Mouse (Mus musculus): ENCODE results near the gene Pgm5. TPM values are rescaled to one million over a fixed set of nuclear protein-coding genes. Genes with fewer than 3 reads are reported as not detected.
A peak's percentile ranks its signal among the peaks of the same experiment; 100 is the strongest.

The Pgm5 gene
- polyA plus RNA-seq, 1 experiment from 2014 or later = 0.66 TPM

- Histone ChIP-seq H3K9ac (no peak overlapping the region), H3K36me3 (no peaks in the 10 kb centered on the region), H3K4me2 (no peak overlapping the region), H3K27me3 (no peaks in the 10 kb centered on the region), H3K4me1 (replicated peaks) (peaks cover 44% of the 10 kb centered on the region), H3K9me3 (no peaks in the 10 kb centered on the region), H3K4me3 (no peak overlapping the region), H3K27ac (replicated peaks) (no peak overlapping the region)
- 78% methylated on average over 2 of the region's 2 CpGs for WGBS
- no peak for ATAC-seq (ENCODE audit: low read depth)
These were observed 12.8 kb downstream of the Pgm5 start for GRCm38 (mm10) chr19:24848844-24849243.

GRCm38 (mm10) chr19:24848345-24848744 lies 13.3 kb downstream of the Pgm5 start:
- Histone ChIP-seq H3K27me3 (no peaks in the 10 kb centered on the region), H3K27ac (replicated peaks) (no peak overlapping the region), H3K9ac (no peak overlapping the region), H3K9me3 (no peaks in the 10 kb centered on the region), H3K4me3 (no peak overlapping the region), H3K36me3 (no peaks in the 10 kb centered on the region), H3K4me2 (no peak overlapping the region), H3K4me1 (replicated peaks) (peaks cover 44% of the 10 kb centered on the region)
- WGBS = 11% methylated on average over 7 of the region's 7 CpGs
- no peak for ATAC-seq (ENCODE audit: low read depth)

- H3K4me2 ChIP-seq = peak overlapping the region; percentile 26
- H3K9ac ChIP-seq = no peak overlapping the region; the same call in 1 of the 2 replicates
- ATAC-seq (ENCODE audit: low read depth) = peak; percentile 90
- peaks cover 32% of the 10 kb centered on the region for H3K4me1 ChIP-seq (replicated peaks)
- no peaks in the 10 kb centered on the region for H3K36me3 ChIP-seq
- no peaks in the 10 kb centered on the region for H3K9me3 ChIP-seq
- WGBS = 17% methylated on average over 7 of the region's 7 CpGs
- peak overlapping the region; percentile 68 for H3K27ac ChIP-seq (replicated peaks)
- H3K4me3 ChIP-seq = no peak overlapping the region
- no peaks in the 10 kb centered on the region for H3K27me3 ChIP-seq
These were observed 16.6 kb downstream of the Pgm5 start for GRCm38 (mm10) chr19:24845007-24845546.

- ATAC-seq (ENCODE audit: low read depth) = no peak
- Histone ChIP-seq H3K9ac (no peak overlapping the region), H3K4me2 (no peak overlapping the region), H3K9me3 (no peaks in the 10 kb centered on the region), H3K27me3 (no peaks in the 10 kb centered on the region), H3K4me3 (no peak overlapping the region), H3K27ac (replicated peaks) (no peak overlapping the region), H3K36me3 (no peaks in the 10 kb centered on the region), H3K4me1 (replicated peaks) (peaks cover 23% of the 10 kb centered on the region)
- 73% methylated on average over 3 of the region's 3 CpGs for WGBS
These were observed 19.6 kb downstream of the Pgm5 start for GRCm38 (mm10) chr19:24842080-24842479.

GRCm38 (mm10) chr19:24824517-24824916 lies 37.1 kb downstream of the Pgm5 start:
- H3K9me3 ChIP-seq = no peaks in the 10 kb centered on the region
- H3K9ac ChIP-seq = no peak overlapping the region
- 83% methylated on average over 4 of the region's 4 CpGs for WGBS
- ATAC-seq (ENCODE audit: low read depth) = no peak
- no peak overlapping the region for H3K4me3 ChIP-seq
- no peak overlapping the region for H3K27ac ChIP-seq (replicated peaks)
- H3K4me1 ChIP-seq (replicated peaks) = no peaks in the 10 kb centered on the region
- H3K27me3 ChIP-seq = peaks cover 15% of the 10 kb centered on the region
- H3K4me2 ChIP-seq = no peak overlapping the region
- no peaks in the 10 kb centered on the region for H3K36me3 ChIP-seq

- Histone ChIP-seq H3K4me3 (no peak overlapping the region), H3K27ac (replicated peaks) (no peak overlapping the region), H3K9me3 (peaks cover 4% of the 10 kb centered on the region; the same call in 1 of the 2 replicates), H3K4me2 (no peak overlapping the region), H3K27me3 (peaks cover 72% of the 10 kb centered on the region), H3K9ac (no peak overlapping the region), H3K36me3 (no peaks in the 10 kb centered on the region), H3K4me1 (replicated peaks) (peaks cover 26% of the 10 kb centered on the region)
- 69% methylated on average over 12 of the region's 12 CpGs for WGBS
- no peak for ATAC-seq (ENCODE audit: low read depth)
These were observed 45.9 kb downstream of the Pgm5 start for GRCm38 (mm10) chr19:24815661-24816221.

- Histone ChIP-seq H3K27ac (replicated peaks) (no peak overlapping the region), H3K4me2 (no peak overlapping the region), H3K27me3 (peaks cover 80% of the 10 kb centered on the region), H3K9ac (no peak overlapping the region), H3K9me3 (no peaks in the 10 kb centered on the region), H3K4me1 (replicated peaks) (peaks cover 28% of the 10 kb centered on the region), H3K4me3 (no peak overlapping the region), H3K36me3 (no peaks in the 10 kb centered on the region)
- peak; percentile 65 for ATAC-seq (ENCODE audit: low read depth)
- 19% methylated on average over 8 of the region's 8 CpGs for WGBS
These were observed 48.8 kb downstream of the Pgm5 start for GRCm38 (mm10) chr19:24812861-24813293.

GRCm38 (mm10) chr19:24812106-24812810 lies 49.4 kb downstream of the Pgm5 start:
- Histone ChIP-seq H3K4me1 (replicated peaks) (peaks cover 28% of the 10 kb centered on the region), H3K36me3 (no peaks in the 10 kb centered on the region), H3K9me3 (no peaks in the 10 kb centered on the region), H3K27ac (replicated peaks) (no peak overlapping the region), H3K4me2 (no peak overlapping the region), H3K27me3 (peaks cover 78% of the 10 kb centered on the region), H3K9ac (no peak overlapping the region), H3K4me3 (no peak overlapping the region)
- 29% methylated on average over 7 of the region's 7 CpGs for WGBS
- no peak for ATAC-seq (ENCODE audit: low read depth)

- ATAC-seq (ENCODE audit: low read depth) = no peak
- Histone ChIP-seq H3K27me3 (peaks cover 81% of the 10 kb centered on the region), H3K27ac (replicated peaks) (no peak overlapping the region), H3K4me1 (replicated peaks) (peaks cover 28% of the 10 kb centered on the region), H3K9ac (no peak overlapping the region), H3K4me3 (no peak overlapping the region), H3K9me3 (no peaks in the 10 kb centered on the region), H3K4me2 (no peak overlapping the region), H3K36me3 (no peaks in the 10 kb centered on the region)
- WGBS = 63% methylated on average over 10 of the region's 10 CpGs
These were observed 50.2 kb downstream of the Pgm5 start for GRCm38 (mm10) chr19:24811451-24811850.

GRCm38 (mm10) chr19:24806013-24806412 lies 55.6 kb downstream of the Pgm5 start:
- Histone ChIP-seq H3K27me3 (peaks cover 62% of the 10 kb centered on the region), H3K36me3 (no peaks in the 10 kb centered on the region), H3K4me1 (replicated peaks) (0 out of 2 replicates have a peak, but pooled peaks cover 3% of the 10 kb centered on the region), H3K9me3 (0 out of 2 replicates have a peak, but pooled peaks cover 2% of the 10 kb centered on the region), H3K27ac (replicated peaks) (no peak overlapping the region), H3K9ac (no peak overlapping the region), H3K4me2 (no peak overlapping the region), H3K4me3 (no peak overlapping the region)
- no peak for ATAC-seq (ENCODE audit: low read depth)
- 82% methylated on average over 3 of the region's 3 CpGs for WGBS

- no peak for ATAC-seq (ENCODE audit: low read depth)
- no peak overlapping the region for H3K4me2 ChIP-seq
- 0 out of 2 replicates have a peak, but pooled peaks cover 3% of the 10 kb centered on the region for H3K27me3 ChIP-seq
- no peaks in the 10 kb centered on the region for H3K9me3 ChIP-seq
- no peak overlapping the region for H3K9ac ChIP-seq
- no peak overlapping the region for H3K27ac ChIP-seq (replicated peaks)
- H3K36me3 ChIP-seq = no peaks in the 10 kb centered on the region
- no peak overlapping the region for H3K4me3 ChIP-seq
- no peaks in the 10 kb centered on the region for H3K4me1 ChIP-seq (replicated peaks)
- WGBS = 75% methylated on average over 9 of the region's 9 CpGs
These were observed 64.0 kb downstream of the Pgm5 start for GRCm38 (mm10) chr19:24797606-24798005.

GRCm38 (mm10) chr19:24794350-24794749 lies 67.3 kb downstream of the Pgm5 start:
- no peaks in the 10 kb centered on the region for H3K9me3 ChIP-seq
- no peaks in the 10 kb centered on the region for H3K36me3 ChIP-seq
- no peak overlapping the region for H3K4me2 ChIP-seq
- H3K27me3 ChIP-seq = no peaks in the 10 kb centered on the region
- H3K9ac ChIP-seq = no peak overlapping the region
- no peak for ATAC-seq (ENCODE audit: low read depth)
- no peak overlapping the region for H3K27ac ChIP-seq (replicated peaks)
- 84% methylated on average over 6 of the region's 6 CpGs for WGBS
- no peaks in the 10 kb centered on the region for H3K4me1 ChIP-seq (replicated peaks)
- H3K4me3 ChIP-seq = no peak overlapping the region
